Mouse (Mus musculus) brown adipose tissue, adult 24 weeks (tissue): ENCODE data around the gene Ly9. TPM values are rescaled to one million over a fixed set of nuclear protein-coding genes. Genes with fewer than 3 reads are reported as not detected.

Experiments
- H3K27ac ChIP-seq: fragments of 200-500 bp; replicated peaks from 2 replicates; pipeline ENCODE4 v1.5.1; 2012; ENCODE audit warnings: low read depth, mild to moderate bottlenecking, low read length
- H3K4me1 ChIP-seq: fragments of 200-500 bp; 2 replicates; pipeline ENCODE4 v1.6.1; 2012; ENCODE audit warnings: low read length, mixed read lengths; ENCODE audit not compliant: control insufficient read depth, insufficient read depth, insufficient read length
- H3K4me3 ChIP-seq: fragments of 200-500 bp; 2 replicates; pipeline ENCODE4 v1.5.1; 2012; ENCODE audit warnings: low read depth, mild to moderate bottlenecking, low read length, moderate library complexity; ENCODE audit not compliant: insufficient read depth
- polyA plus RNA-seq: library from polyadenylated mRNA; stranded (reverse); fragments of >200 nt; gene quantifications from 2 replicates; pipeline ENCODE4 v1.2.4, GENCODE M21; 2012; ENCODE audit not compliant: missing spikeins, insufficient read depth, insufficient read length

The Ly9 gene
- 0.95 TPM in 1 of 2 replicates, not detected in the other for polyA plus RNA-seq

GRCm38 (mm10) chr1:171607176-171607575, at the start of gene Ly9:
Ly9 (minus strand) TSS chr1:171607410.
- peak within 1 kb of the TSS; percentile 43; the same call in 1 of the 2 replicates for H3K4me3 ChIP-seq
- no peak within 1 kb of the TSS for H3K27ac ChIP-seq
- no peaks in the 10 kb centered on the region for H3K4me1 ChIP-seq

GRCm38 (mm10) chr1:171652734-171653133, 45.5 kb upstream of the Ly9 start, which contains the start of gene Slamf7:
Slamf7 (minus strand) TSS chr1:171653035.
- Histone ChIP-seq H3K4me3 (no peak within 1 kb of the TSS), H3K4me1 (no peaks in the 10 kb centered on the region), H3K27ac (no peak within 1 kb of the TSS)

DNA sequence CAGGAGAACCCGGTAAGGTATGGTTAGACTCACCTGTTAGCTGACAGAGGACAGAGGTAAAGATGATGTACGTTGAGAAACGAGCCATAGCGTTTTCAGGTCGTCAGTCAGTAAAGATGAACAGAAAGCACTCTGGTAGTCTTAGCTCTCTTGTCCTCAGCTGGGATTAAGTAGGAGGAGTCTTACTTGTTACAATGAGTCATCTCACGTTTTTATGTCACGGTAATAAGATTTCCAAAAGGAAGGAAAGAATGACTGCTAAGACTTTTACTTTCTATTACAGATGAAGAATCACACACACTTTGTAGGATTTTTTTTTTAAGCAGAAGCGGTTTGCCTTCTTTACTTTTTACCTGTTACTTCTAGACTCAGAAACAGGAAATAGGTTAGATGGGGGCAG, 41.6 kb upstream of the Ly9 start:
- Histone ChIP-seq H3K4me3 (peak overlapping the region; percentile 14; the same call in 1 of the 2 replicates), H3K4me1 (no peaks in the 10 kb centered on the region), H3K27ac (no peak overlapping the region)

- peak overlapping the region; percentile 7; the same call in 1 of the 2 replicates for H3K4me3 ChIP-seq
- H3K27ac ChIP-seq = no peak overlapping the region
- no peaks in the 10 kb centered on the region for H3K4me1 ChIP-seq
Measured at GRCm38 (mm10) chr1:171647716-171648115, 40.5 kb upstream of the Ly9 start.

DNA sequence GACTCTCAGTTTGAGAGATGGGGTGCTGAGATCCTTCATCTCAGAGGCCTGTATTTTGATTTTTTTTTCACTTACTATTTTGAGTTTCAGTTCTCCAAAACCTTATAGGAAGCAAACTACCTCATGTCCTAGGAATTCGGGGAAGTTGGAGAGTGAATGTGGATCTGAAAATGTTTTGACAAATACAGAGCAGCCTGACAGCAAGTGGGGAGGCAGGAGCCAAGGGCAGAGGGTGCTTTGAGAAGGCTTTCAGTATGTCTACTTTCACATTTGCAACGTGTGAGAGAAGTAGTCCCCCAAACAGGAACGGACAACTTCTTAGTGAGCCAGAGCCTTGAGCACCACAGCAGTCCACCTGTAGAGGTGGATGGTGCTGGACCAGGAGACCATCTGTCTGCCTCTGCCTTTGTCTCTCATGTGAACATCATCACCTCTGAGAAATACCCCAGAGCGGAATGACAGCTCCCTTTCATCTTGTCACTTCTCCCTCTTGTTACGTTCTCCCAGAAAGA, 39.3 kb upstream of the Ly9 start:
- Histone ChIP-seq H3K4me3 (0 out of 2 replicates have a peak overlapping the region, but pooled peaks have one; percentile 0), H3K27ac (peak overlapping the region; percentile 46), H3K4me1 (no peaks in the 10 kb centered on the region)

DNA sequence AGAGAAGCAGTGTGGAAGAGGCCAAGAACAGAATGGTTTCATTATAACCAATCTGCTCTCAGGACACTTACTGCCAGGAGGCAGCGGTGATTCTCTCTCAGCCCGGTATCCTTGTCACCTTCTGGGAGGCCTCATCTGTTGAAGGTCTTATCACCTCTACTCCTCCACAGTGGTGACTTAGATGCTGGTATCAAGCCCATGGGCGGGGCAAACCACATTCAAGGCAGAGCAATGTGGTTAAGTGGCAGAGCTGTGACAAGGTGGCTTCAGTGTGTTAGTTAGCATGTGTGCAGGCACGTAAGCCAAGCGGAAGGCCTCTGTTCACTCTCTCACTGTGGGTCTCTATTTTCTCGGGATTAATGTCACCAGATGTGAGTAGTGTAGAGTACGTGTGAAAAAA, 36.4 kb upstream of the Ly9 start:
- no peak overlapping the region for H3K27ac ChIP-seq
- H3K4me1 ChIP-seq = no peaks in the 10 kb centered on the region
- no peak overlapping the region for H3K4me3 ChIP-seq

GRCm38 (mm10) chr1:171640796-171641195, 33.6 kb upstream of the Ly9 start:
- Histone ChIP-seq H3K4me1 (no peaks in the 10 kb centered on the region), H3K27ac (no peak overlapping the region), H3K4me3 (no peak overlapping the region)

DNA sequence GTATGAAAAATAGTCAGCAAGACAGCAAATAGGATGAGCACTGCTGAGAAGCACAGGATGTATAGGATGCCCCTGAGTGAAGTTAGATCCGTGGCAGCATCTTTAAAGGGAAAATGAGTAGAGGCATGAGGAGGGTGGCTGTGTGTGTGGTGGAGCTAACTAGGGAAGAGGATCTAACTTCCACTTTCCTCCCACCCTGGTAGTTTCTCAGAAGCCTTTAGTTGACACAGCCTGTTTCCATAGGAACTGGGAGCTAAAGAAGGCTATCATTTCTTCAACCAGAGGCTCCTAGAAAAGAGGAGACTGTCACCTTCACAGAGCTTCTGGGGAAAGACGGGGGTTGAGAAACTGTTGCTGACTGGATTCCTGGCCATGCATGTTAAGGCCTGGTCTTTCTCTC, 31.5 kb upstream of the Ly9 start:
- Histone ChIP-seq H3K4me1 (no peaks in the 10 kb centered on the region), H3K4me3 (no peak overlapping the region)

DNA sequence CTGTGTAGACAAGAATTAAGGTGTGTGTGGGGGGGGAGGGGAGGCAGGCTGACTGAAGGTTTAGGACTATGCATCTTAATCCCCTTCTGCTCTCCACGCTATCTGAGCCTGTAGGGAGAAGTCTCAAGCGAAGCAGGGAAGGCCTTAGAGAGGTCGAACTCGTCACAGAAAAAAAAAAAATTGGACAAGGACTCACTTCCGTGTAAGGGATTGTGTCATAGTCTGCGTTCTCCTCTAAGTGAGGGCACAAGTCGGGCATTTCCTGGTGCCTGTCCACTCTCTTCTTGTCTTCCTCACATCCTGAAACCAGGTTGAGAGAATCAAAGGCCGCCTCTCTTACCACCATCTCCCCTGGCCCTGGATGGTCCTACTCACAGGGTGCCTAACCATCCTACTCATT, 29.9 kb upstream of the Ly9 start:
- H3K27ac ChIP-seq = no peak overlapping the region
- no peak overlapping the region for H3K4me3 ChIP-seq
- no peaks in the 10 kb centered on the region for H3K4me1 ChIP-seq

More for the DNA sequence above, 31.5 kb upstream of the Ly9 start:
- no peak overlapping the region for H3K27ac ChIP-seq

DNA sequence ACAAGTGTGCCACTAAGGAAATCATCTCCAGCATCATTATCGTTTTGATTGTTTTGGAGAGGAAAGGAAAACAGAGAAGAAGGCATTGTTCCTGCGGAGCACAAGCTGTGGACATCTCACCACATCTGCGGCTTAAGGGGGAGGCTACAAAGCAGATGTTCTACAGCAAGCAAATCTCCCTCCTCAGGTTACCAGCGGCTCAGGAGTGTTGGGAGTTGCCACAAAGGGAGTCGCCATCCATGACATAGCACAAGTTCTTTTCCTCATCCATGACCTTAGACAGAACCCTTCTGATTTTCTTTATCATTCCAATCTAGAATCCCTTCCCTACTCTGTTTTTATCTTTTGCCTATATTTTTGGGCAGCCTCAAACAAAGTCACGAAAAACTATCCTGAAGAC, 28.5 kb upstream of the Ly9 start:
- H3K4me1 ChIP-seq = no peaks in the 10 kb centered on the region
- H3K4me3 ChIP-seq = no peak overlapping the region
- no peak overlapping the region for H3K27ac ChIP-seq

DNA sequence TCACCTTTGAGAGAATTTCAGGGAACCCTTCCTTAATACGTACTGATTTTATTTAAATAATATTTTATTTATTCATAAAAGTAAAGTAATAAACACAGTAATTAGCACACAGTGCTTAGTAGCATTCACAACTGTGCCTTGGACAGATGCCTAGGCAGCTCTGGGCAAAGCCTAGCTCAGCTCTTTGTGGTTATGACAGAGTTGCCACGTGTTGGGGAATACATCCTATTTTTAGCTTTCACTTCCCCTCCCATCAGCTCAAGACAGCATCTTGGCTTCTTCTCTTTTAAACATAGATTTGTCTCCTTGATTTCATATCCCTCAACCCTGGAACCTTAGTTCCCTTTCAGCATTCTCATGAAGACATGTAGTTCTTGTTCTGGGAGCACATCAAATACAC, 24.2 kb upstream of the Ly9 start:
- H3K4me1 ChIP-seq = no peaks in the 10 kb centered on the region
- H3K27ac ChIP-seq = no peak overlapping the region

DNA sequence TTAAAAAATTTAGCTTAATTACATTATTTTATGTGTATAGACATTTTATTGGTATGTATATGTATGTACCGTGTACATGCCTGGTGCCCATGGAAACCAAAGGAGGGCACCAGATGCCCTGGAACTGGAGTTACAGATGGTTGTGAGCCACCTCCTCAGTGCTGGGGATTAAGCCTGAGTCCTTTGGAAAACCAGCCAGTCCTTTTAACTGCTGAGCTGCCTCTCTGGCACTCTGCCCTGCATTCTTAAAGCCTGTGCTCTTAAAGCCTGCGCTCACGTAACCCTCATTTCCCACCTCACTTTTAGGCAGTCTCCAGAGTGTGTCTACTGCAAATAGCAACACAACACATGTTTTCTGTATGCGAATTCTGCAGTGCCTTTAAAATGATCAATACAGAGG, 23.7 kb upstream of the Ly9 start:
- no peaks in the 10 kb centered on the region for H3K4me1 ChIP-seq
- 0 out of 2 replicates have a peak overlapping the region, but pooled peaks have one; percentile 0 for H3K27ac ChIP-seq
- H3K4me3 ChIP-seq = no peak overlapping the region

More for the DNA sequence above, 24.2 kb upstream of the Ly9 start:
- H3K4me3 ChIP-seq = no peak overlapping the region

GRCm38 (mm10) chr1:171630041-171630440, 22.8 kb upstream of the Ly9 start:
- Histone ChIP-seq H3K27ac (no peak overlapping the region), H3K4me3 (no peak overlapping the region), H3K4me1 (no peaks in the 10 kb centered on the region)

GRCm38 (mm10) chr1:171629168-171629567, 22.0 kb upstream of the Ly9 start:
- no peak overlapping the region for H3K27ac ChIP-seq
- H3K4me1 ChIP-seq = no peaks in the 10 kb centered on the region
- no peak overlapping the region for H3K4me3 ChIP-seq

- Histone ChIP-seq H3K4me3 (no peak overlapping the region), H3K27ac (no peak overlapping the region), H3K4me1 (no peaks in the 10 kb centered on the region)
Measured at GRCm38 (mm10) chr1:171627801-171628200, 20.6 kb upstream of the Ly9 start.

GRCm38 (mm10) chr1:171620091-171620490, 12.9 kb upstream of the Ly9 start:
- no peaks in the 10 kb centered on the region for H3K4me1 ChIP-seq
- no peak overlapping the region for H3K27ac ChIP-seq
- no peak overlapping the region for H3K4me3 ChIP-seq
